Mouse (Mus musculus): ENCODE results near the gene Crb1.

DNA sequence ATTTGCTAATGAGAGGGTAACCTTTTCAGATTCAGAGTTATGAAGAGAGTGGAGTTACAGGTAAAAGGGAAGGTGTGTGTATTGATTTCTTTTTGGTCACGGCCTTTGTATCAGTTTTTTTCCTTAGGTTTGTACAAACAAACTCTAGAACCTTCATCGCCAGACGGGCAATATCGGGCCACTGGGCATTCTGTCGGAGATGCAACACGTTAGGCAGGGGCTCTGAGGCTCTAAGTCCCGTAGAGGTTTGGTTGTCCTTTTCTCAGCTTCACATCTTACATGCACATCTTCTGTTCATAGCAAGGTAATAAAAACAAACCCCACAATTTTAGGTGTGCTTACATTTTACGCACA is 44.6 kb upstream of the Crb1 start:
- TF ChIP-seq CTCF (IDR thresholded peaks at IDR 0.05; ENCODE audit: low read depth), result no peak
- no peak for TF ChIP-seq EP300 (IDR thresholded peaks at IDR 0.05; ENCODE audit: low read depth)

All from liver, postnatal 0 days (tissue).